Mouse (Mus musculus): ENCODE data around the gene P2rx3. TPM values are rescaled to one million over a fixed set of nuclear protein-coding genes. Genes with fewer than 3 reads are reported as not detected.

P2rx3 gene
- polyA plus RNA-seq, 1 experiment, result 1.6 TPM

DNA sequence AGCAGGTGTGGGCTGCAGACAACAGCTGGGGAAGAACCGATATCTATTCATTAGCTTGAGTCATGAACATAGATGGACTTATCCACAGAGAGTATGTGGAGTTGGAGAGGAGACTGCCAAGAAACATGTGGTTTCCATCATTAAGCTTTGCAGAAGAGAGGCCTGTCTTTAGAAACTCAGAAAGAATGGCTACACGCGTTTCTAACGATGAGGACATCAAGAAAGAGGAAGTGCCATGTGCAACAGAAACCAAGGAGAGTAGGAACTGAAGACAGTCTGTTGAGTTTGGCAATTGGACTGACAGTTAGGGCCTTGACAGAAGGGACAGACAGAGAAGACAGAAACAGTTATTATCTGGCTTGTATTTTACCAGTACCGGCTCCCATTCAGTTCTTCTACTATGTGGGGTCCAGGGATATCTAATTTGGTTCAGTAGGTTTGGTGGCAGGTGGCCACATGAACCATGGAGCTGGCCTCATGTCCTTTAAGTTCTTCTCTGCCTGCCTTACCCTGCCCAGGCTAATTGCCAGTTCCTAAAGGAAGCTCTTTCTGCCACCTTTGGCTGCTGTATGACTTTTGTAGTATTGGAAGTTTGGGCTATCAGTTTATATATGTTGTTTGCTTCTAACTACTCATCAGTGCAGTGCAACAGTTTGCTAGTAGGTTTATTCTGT is 69.8 kb downstream of the P2rx3 start:
- Histone ChIP-seq H3K4me3 (replicated peaks; ENCODE audit: insufficient read depth, low read depth, low read length) (no peak overlapping the region), H3K27ac (ENCODE audit: insufficient read depth, low read length) (no peak overlapping the region), H3K4me1 (ENCODE audit: control insufficient read depth, insufficient read depth, low read length) (no peaks in the 10 kb centered on the region), H3K27me3 (ENCODE audit: control insufficient read depth, insufficient read depth, low read length) (no peaks in the 10 kb centered on the region)
- no peak for DNase-seq
- 85% methylated on average over 5 of the region's 5 CpGs for WGBS
- no peak for TF ChIP-seq CTCF (IDR thresholded peaks at IDR 0.05; ENCODE audit: borderline replicate concordance, insufficient read depth, low read depth, low read length)
- no peak for TF ChIP-seq POLR2A (IDR thresholded peaks at IDR 0.05; ENCODE audit: borderline replicate concordance, insufficient read depth, low read length)

DNA sequence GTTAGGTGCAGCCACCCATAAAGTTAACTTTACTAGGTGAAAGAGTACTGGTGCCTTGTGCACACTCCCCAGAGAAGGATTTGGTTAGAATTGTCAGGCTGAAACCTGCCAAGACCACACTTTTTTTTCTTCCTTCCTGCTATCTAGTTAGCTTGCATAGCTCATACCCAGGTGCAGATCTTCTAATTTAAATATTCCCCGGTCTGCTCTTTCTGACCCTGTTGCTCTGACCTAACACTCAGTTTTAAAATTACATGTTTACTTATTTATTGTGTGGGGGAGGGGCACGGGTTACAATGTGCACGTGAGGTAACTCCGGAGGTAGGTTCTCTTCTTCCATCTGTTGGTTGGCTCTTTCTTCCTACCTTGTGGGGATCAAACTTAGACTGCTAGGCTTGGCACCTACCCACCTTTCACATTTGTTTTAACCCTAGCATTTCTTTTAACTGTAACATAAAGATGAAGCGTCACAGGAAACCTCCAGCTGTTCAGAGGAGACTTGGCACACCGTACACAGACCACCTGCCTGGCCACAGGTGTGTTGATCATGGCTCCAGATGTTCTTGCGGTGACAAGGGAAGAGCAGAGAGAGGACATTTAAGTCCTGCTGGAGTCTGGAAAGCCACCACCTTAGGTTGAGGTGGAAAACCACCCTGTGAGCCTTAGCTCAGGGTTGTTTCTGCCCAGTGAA is 73.0 kb downstream of the P2rx3 start:
- DNase-seq, result no peak
- no peak overlapping the region for H3K4me3 ChIP-seq (replicated peaks; ENCODE audit: insufficient read depth, low read depth, low read length)
- H3K4me1 ChIP-seq (ENCODE audit: control insufficient read depth, insufficient read depth, low read length), result no peaks in the 10 kb centered on the region
- H3K27ac ChIP-seq (ENCODE audit: insufficient read depth, low read length), result no peak overlapping the region
- WGBS, result 82% methylated on average over 7 of the region's 7 CpGs
- no peak for TF ChIP-seq CTCF (IDR thresholded peaks at IDR 0.05; ENCODE audit: borderline replicate concordance, insufficient read depth, low read depth, low read length)
- TF ChIP-seq POLR2A (IDR thresholded peaks at IDR 0.05; ENCODE audit: borderline replicate concordance, insufficient read depth, low read length), result no peak
- no peaks in the 10 kb centered on the region for H3K27me3 ChIP-seq (ENCODE audit: control insufficient read depth, insufficient read depth, low read length)

DNA sequence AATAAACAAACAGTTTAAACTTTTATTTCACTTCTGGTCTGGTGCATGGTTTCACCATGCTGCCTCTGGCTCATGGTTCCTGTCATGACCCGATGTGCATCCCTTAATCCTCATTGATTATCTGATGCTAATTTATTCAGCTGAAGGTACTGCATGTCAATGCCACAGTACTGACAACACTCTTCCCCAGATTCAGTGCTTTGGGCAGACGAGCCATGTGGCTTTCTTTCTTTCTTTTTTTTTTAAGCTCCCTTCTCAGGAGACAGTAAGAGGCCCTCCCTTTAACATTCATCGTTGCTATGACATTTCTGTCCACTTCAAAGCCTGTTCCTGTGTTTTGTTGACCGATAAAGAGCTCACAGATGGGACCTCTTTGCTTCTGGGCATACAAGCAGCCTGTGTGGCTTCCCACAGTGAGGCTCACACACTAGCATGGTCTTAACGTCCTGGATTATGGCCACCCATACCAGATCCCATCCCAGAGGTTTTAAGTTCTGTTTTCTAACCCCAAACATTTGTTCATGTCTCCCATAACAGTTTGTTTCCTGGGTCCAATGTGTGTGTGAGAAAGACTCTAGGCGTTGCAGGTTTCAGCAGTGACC is 74.3 kb downstream of the P2rx3 start:
- Histone ChIP-seq H3K4me3 (replicated peaks; ENCODE audit: insufficient read depth, low read depth, low read length) (no peak overlapping the region), H3K27ac (ENCODE audit: insufficient read depth, low read length) (no peak overlapping the region), H3K27me3 (ENCODE audit: control insufficient read depth, insufficient read depth, low read length) (no peaks in the 10 kb centered on the region), H3K4me1 (ENCODE audit: control insufficient read depth, insufficient read depth, low read length) (no peaks in the 10 kb centered on the region)
- no peak for TF ChIP-seq POLR2A (IDR thresholded peaks at IDR 0.05; ENCODE audit: borderline replicate concordance, insufficient read depth, low read length)
- no peak for TF ChIP-seq CTCF (IDR thresholded peaks at IDR 0.05; ENCODE audit: borderline replicate concordance, insufficient read depth, low read depth, low read length)
- 19% methylated on average over 6 of the region's 6 CpGs for WGBS
- no peak for DNase-seq

DNA sequence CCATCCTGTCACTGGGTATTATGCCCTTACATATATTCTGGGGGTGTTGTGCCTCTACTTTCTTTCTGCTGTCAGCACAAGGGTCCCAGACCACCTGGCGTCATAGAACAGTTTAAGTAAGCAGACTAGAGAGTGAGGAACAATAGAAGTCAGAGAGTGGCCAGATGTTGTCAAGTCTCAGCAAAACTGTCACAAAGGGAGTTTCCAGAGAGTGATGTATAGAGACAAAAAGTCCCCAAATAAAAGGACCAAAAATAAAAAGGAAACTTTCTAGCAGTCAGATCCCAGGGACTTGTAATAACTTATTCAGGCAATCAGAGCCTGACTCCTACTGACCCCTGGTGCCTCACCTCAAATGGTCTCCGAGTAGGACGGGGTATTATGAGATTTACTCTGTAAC is 75.4 kb downstream of the P2rx3 start:
- WGBS, result 87% methylated on average over 3 of the region's 3 CpGs
- no peak overlapping the region for H3K27ac ChIP-seq (ENCODE audit: insufficient read depth, low read length)
- no peaks in the 10 kb centered on the region for H3K4me1 ChIP-seq (ENCODE audit: control insufficient read depth, insufficient read depth, low read length)
- no peak for DNase-seq
- H3K4me3 ChIP-seq (replicated peaks; ENCODE audit: insufficient read depth, low read depth, low read length), result no peak overlapping the region
- TF ChIP-seq POLR2A (IDR thresholded peaks at IDR 0.05; ENCODE audit: borderline replicate concordance, insufficient read depth, low read length) (no peak), CTCF (IDR thresholded peaks at IDR 0.05; ENCODE audit: borderline replicate concordance, insufficient read depth, low read depth, low read length) (no peak)
- H3K27me3 ChIP-seq (ENCODE audit: control insufficient read depth, insufficient read depth, low read length), result no peaks in the 10 kb centered on the region

DNA sequence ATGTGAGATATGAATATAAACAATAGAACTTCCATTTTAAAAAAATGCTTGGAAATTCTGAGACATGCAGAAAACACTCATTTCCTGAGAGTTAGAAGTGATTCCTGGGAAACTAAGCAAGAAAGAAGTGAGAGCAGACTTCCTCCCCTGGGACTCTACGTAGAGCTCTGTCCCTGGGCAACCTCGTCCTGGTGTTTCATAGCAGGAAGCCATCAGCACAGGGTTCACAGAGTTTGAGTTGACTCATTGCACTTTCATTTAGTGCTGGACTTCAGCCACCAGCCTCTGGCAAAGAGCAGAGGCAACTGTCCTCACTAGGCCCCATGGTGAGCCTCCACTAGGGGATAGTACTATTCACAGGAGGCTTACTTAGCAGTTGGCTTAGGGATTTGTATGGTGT is 76.0 kb downstream of the P2rx3 start:
- 39% methylated on average over 2 of the region's 2 CpGs for WGBS
- TF ChIP-seq CTCF (IDR thresholded peaks at IDR 0.05; ENCODE audit: borderline replicate concordance, insufficient read depth, low read depth, low read length) (no peak), POLR2A (IDR thresholded peaks at IDR 0.05; ENCODE audit: borderline replicate concordance, insufficient read depth, low read length) (no peak)
- no peak for DNase-seq

DNA sequence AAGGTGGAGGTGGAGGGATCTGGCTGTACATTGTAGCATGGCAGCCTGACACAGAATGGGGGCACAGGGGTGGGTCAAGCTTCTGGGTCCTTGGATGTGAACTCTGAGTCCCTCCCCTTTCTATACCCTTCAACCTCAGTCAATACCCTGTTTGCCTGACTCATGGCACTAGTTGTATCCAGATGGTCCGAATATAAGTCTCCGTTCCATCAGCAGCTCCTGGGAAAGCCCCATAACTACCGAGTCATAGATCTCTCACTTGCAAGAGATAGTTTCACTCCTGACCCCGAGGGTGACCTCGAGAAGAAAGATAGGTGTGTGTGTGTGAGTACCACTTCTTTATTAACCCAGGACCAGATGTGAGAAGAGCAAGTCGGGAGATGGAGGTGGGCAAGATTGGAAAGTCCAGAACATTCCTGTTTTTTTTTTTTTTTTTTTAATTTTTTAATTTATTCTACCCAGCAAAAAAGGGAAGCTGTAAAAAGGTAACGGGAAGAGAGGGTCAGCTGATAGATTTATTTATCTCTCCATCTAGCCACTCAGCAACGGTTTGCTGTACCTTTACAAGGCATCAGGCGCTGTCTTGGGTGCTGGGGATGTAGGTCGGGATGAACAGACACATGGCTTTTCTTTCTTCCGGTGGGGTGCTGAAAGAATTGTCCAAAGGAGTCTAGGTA is 78.5 kb downstream of the P2rx3 start:
- Histone ChIP-seq H3K27me3 (ENCODE audit: control insufficient read depth, insufficient read depth, low read length) (no peaks in the 10 kb centered on the region), H3K4me3 (replicated peaks; ENCODE audit: insufficient read depth, low read depth, low read length) (no peak overlapping the region), H3K27ac (ENCODE audit: insufficient read depth, low read length) (no peak overlapping the region), H3K4me1 (ENCODE audit: control insufficient read depth, insufficient read depth, low read length) (no peaks in the 10 kb centered on the region)
- WGBS, result 90% methylated on average over 11 of the region's 11 CpGs
- TF ChIP-seq CTCF (IDR thresholded peaks at IDR 0.05; ENCODE audit: borderline replicate concordance, insufficient read depth, low read depth, low read length), result no peak
- TF ChIP-seq POLR2A (IDR thresholded peaks at IDR 0.05; ENCODE audit: borderline replicate concordance, insufficient read depth, low read length), result no peak
- DNase-seq, result no peak

More for the DNA sequence above, 76.0 kb downstream of the P2rx3 start:
- H3K4me3 ChIP-seq (replicated peaks; ENCODE audit: insufficient read depth, low read depth, low read length), result no peak overlapping the region
- no peaks in the 10 kb centered on the region for H3K4me1 ChIP-seq (ENCODE audit: control insufficient read depth, insufficient read depth, low read length)
- no peaks in the 10 kb centered on the region for H3K27me3 ChIP-seq (ENCODE audit: control insufficient read depth, insufficient read depth, low read length)
- H3K27ac ChIP-seq (ENCODE audit: insufficient read depth, low read length), result no peak overlapping the region

DNA sequence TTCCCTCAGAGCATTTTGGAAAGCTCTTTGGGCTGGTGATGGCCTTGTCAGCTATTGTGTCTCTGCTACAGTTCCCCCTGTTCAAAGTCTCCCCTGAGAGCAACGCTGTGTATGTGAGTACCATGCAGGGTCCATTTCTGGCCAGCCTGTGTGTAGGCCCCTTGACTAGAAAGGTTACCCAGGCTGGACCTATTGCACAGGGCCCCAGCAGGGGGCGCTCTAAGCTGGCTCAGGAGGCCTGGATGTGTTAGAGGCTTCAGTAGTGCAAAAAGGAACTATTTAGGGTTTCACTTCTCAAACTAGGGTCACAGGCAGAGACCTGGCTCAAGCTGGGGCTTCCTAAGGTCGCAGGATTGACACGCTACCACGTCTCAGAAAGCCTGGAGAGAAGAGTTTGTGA is 81.0 kb downstream of the P2rx3 start:
- DNase-seq, result peak in 1 of 2 experiments; percentile 9
- WGBS, result 62% methylated on average over 5 of the region's 5 CpGs
- peak; percentile 44 for TF ChIP-seq CTCF (IDR thresholded peaks at IDR 0.05; ENCODE audit: borderline replicate concordance, insufficient read depth, low read depth, low read length)
- TF ChIP-seq POLR2A (IDR thresholded peaks at IDR 0.05; ENCODE audit: borderline replicate concordance, insufficient read depth, low read length), result no peak

More for the DNA sequence above, 81.0 kb downstream of the P2rx3 start:
- no peaks in the 10 kb centered on the region for H3K27me3 ChIP-seq (ENCODE audit: control insufficient read depth, insufficient read depth, low read length)
- no peaks in the 10 kb centered on the region for H3K4me1 ChIP-seq (ENCODE audit: control insufficient read depth, insufficient read depth, low read length)
- no peak overlapping the region for H3K4me3 ChIP-seq (replicated peaks; ENCODE audit: insufficient read depth, low read depth, low read length)
- no peak overlapping the region for H3K27ac ChIP-seq (ENCODE audit: insufficient read depth, low read length)

Measured in cerebellum, adult 2 months (tissue).